Mouse (Mus musculus): ENCODE measurements around the gene Olfr412. TPM values are rescaled to one million over a fixed set of nuclear protein-coding genes. Genes with fewer than 3 reads are reported as not detected.

Olfr412 gene
- not detected in 2 replicates for total RNA-seq (2017)

DNA sequence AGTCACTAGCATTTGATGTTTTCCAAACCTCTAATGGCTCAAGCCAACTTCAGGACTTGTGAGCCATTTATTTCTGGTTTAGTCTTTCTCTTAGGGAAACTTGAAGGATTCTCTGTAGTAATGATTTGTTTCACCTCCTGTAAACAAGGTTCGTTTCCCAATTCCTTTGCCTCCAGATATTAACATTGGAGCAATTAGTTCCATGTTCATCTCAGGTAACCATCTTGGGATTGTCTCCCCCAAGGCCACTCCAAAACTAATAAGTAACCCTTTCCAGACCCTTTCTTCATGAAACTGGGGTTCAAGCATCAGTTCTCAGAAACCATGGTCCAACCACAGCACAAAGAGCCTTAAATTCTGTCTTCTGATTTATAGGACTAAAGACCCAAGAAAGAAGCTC is at the start of gene Olfr412:
Gene Olfr412 (plus strand): TSS at position 301 of the 400 bp plus-strand sequence.
- no peak for ATAC-seq (replicated peaks in 1 of 2; ENCODE audit: insufficient read depth in 1 of 2, low FRiP score in 2 of 2, low TSS enrichment in 1 of 2, low read depth in 1 of 2, poor library complexity in 2 of 2, severe bottlenecking in 2 of 2)

GRCm38 (mm10) chr11:74326044-74326443 is 35.8 kb upstream of the Olfr412 start:
- ATAC-seq (replicated peaks in 1 of 2; ENCODE audit: insufficient read depth in 1 of 2, low FRiP score in 2 of 2, low TSS enrichment in 1 of 2, low read depth in 1 of 2, poor library complexity in 2 of 2, severe bottlenecking in 2 of 2) = no peak

DNA sequence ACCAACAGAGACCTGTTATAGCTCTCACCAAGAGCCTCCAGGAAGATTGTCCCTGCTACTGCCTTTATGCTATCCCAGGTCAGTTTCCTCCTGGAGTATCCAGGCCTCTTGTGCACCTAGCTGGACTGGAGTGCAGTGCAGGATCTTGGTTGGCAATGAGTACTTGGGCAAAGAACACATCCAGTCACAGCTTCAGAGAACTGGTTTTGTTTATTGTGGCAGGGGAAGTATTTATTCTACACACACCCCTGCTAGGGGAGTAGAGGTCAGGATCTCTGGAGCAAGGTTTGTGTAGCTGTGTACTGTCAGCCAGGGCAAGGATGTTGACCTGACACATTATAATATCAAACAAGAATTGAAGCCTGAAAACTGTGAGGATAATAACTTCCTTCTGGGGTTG is 33.1 kb upstream of the Olfr412 start:
- ATAC-seq (replicated peaks in 1 of 2; ENCODE audit: insufficient read depth in 1 of 2, low FRiP score in 2 of 2, low TSS enrichment in 1 of 2, low read depth in 1 of 2, poor library complexity in 2 of 2, severe bottlenecking in 2 of 2) = no peak

GRCm38 (mm10) chr11:74337931-74338330 is 23.9 kb upstream of the Olfr412 start, which contains the start of gene Olfr410:
Gene Olfr410, minus strand, starts transcription at chr11:74338031.
- ATAC-seq (replicated peaks in 1 of 2; ENCODE audit: insufficient read depth in 1 of 2, low FRiP score in 2 of 2, low TSS enrichment in 1 of 2, low read depth in 1 of 2, poor library complexity in 2 of 2, severe bottlenecking in 2 of 2) = no peak

- no peak for ATAC-seq (replicated peaks in 1 of 2; ENCODE audit: insufficient read depth in 1 of 2, low FRiP score in 2 of 2, low TSS enrichment in 1 of 2, low read depth in 1 of 2, poor library complexity in 2 of 2, severe bottlenecking in 2 of 2)
Measured at GRCm38 (mm10) chr11:74352550-74352949, 9.3 kb upstream of the Olfr412 start, which contains the start of gene Olfr411. Gene Olfr411, minus strand, starts transcription at chr11:74352650.

- peak; percentile 46 to 53; a peak in 2 of 4 replicates for ATAC-seq (replicated peaks in 1 of 2; ENCODE audit: insufficient read depth in 1 of 2, low FRiP score in 2 of 2, low TSS enrichment in 1 of 2, low read depth in 1 of 2, poor library complexity in 2 of 2, severe bottlenecking in 2 of 2)
Measured at GRCm38 (mm10) chr11:74371393-74372100, 9.7 kb downstream of the Olfr412 start.

- peak in 1 of 2 experiments; percentile 69; a peak in 1 of 4 replicates for ATAC-seq (replicated peaks in 1 of 2; ENCODE audit: insufficient read depth in 1 of 2, low FRiP score in 2 of 2, low TSS enrichment in 1 of 2, low read depth in 1 of 2, poor library complexity in 2 of 2, severe bottlenecking in 2 of 2)
Measured at GRCm38 (mm10) chr11:74376847-74377246, 15.0 kb downstream of the Olfr412 start.

GRCm38 (mm10) chr11:74379166-74379873 is 17.5 kb downstream of the Olfr412 start:
- ATAC-seq (replicated peaks in 1 of 2; ENCODE audit: insufficient read depth in 1 of 2, low FRiP score in 2 of 2, low TSS enrichment in 1 of 2, low read depth in 1 of 2, poor library complexity in 2 of 2, severe bottlenecking in 2 of 2) = no peak

GRCm38 (mm10) chr11:74385674-74386073 is 23.8 kb downstream of the Olfr412 start:
- ATAC-seq (replicated peaks in 1 of 2; ENCODE audit: insufficient read depth in 1 of 2, low FRiP score in 2 of 2, low TSS enrichment in 1 of 2, low read depth in 1 of 2, poor library complexity in 2 of 2, severe bottlenecking in 2 of 2) = no peak

- ATAC-seq (replicated peaks in 1 of 2; ENCODE audit: insufficient read depth in 1 of 2, low FRiP score in 2 of 2, low TSS enrichment in 1 of 2, low read depth in 1 of 2, poor library complexity in 2 of 2, severe bottlenecking in 2 of 2) = no peak
Measured at GRCm38 (mm10) chr11:74387203-74387602, 25.3 kb downstream of the Olfr412 start.

GRCm38 (mm10) chr11:74391899-74392298 is 30.0 kb downstream of the Olfr412 start:
- ATAC-seq (replicated peaks in 1 of 2; ENCODE audit: insufficient read depth in 1 of 2, low FRiP score in 2 of 2, low TSS enrichment in 1 of 2, low read depth in 1 of 2, poor library complexity in 2 of 2, severe bottlenecking in 2 of 2) = peak in 1 of 2 experiments; percentile 53; a peak in 1 of 4 replicates

- no peak for ATAC-seq (replicated peaks in 1 of 2; ENCODE audit: insufficient read depth in 1 of 2, low FRiP score in 2 of 2, low TSS enrichment in 1 of 2, low read depth in 1 of 2, poor library complexity in 2 of 2, severe bottlenecking in 2 of 2)
Measured at GRCm38 (mm10) chr11:74392903-74393302, 31.0 kb downstream of the Olfr412 start.

GRCm38 (mm10) chr11:74393489-74393888 is 31.6 kb downstream of the Olfr412 start:
- ATAC-seq (replicated peaks in 1 of 2; ENCODE audit: insufficient read depth in 1 of 2, low FRiP score in 2 of 2, low TSS enrichment in 1 of 2, low read depth in 1 of 2, poor library complexity in 2 of 2, severe bottlenecking in 2 of 2) = no peak

DNA sequence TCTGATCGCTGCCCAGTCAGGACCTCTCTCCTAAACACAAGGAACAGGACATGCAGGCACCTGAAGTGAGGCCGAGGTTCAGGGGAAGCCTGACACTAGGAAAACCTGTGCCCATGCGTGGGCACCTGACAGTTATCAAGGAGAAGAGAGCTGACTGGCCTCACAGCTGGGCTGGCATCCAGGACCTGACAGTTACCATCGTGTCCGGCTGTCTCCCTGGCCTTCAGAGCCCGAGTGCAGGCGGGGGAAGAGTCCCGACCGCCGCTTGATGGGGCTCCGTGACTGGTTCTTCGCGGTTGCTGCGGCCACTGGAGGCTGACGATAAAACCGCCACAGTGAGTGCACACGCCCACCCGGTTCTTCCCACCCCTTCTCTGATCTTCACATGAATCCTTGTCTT is 33.7 kb downstream of the Olfr412 start:
- ATAC-seq (replicated peaks in 1 of 2; ENCODE audit: insufficient read depth in 1 of 2, low FRiP score in 2 of 2, low TSS enrichment in 1 of 2, low read depth in 1 of 2, poor library complexity in 2 of 2, severe bottlenecking in 2 of 2) = no peak

DNA sequence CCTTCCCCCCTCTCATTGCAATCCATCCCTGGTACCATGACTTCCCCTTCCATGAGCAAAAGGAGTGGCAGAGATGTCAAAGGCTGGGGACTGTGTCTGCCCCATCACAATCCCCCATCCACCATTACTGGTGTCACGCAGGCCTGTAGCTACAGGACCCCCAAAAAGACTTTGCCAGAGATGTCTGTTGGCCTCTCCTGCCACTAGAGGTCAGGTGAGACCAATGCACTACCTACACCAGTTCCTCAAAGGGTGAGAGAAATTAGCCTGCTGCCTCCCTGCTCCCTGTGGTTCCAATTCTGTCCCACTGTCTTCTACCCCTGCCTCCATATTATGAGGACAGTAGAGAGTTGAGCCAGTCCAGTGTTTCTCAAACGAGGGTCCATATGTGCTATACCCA is 40.3 kb downstream of the Olfr412 start:
- ATAC-seq (replicated peaks in 1 of 2; ENCODE audit: insufficient read depth in 1 of 2, low FRiP score in 2 of 2, low TSS enrichment in 1 of 2, low read depth in 1 of 2, poor library complexity in 2 of 2, severe bottlenecking in 2 of 2) = peak in 1 of 2 experiments; percentile 67; a peak in 2 of 4 replicates

DNA sequence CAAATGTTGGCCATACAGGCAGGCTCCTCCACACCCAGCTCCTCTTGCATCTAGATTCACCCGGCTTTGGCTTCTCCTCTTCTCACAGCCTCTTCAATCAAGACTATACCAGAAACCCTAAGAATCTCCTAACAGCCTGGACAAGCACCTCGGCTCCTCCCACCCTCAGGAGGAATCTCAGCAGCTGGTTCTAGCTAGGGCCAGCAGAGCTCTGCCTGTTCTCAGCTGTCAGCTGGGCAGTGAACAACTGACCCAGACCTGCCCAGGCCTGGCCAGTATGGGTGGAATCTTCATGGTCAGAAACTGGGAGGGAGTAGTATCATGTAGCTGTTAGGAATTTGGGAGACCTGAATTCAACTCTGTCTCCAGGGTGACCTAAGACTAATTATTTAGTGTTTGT is 42.3 kb downstream of the Olfr412 start:
- ATAC-seq (replicated peaks in 1 of 2; ENCODE audit: insufficient read depth in 1 of 2, low FRiP score in 2 of 2, low TSS enrichment in 1 of 2, low read depth in 1 of 2, poor library complexity in 2 of 2, severe bottlenecking in 2 of 2) = no peak

- no peak for ATAC-seq (replicated peaks in 1 of 2; ENCODE audit: insufficient read depth in 1 of 2, low FRiP score in 2 of 2, low TSS enrichment in 1 of 2, low read depth in 1 of 2, poor library complexity in 2 of 2, severe bottlenecking in 2 of 2)
Measured at GRCm38 (mm10) chr11:74405201-74405600, 43.3 kb downstream of the Olfr412 start.

Measured in hematopoietic stem cell, adult 5-6 weeks (primary cell).